Mouse (Mus musculus): ENCODE measurements at regions not wholly inside any gene's neighbourhood (a gene's known extent, or its start where the extent isn't known, plus 50 kb on each side); places are given as distances from the start of the nearest gene placed in this dataset.

DNA sequence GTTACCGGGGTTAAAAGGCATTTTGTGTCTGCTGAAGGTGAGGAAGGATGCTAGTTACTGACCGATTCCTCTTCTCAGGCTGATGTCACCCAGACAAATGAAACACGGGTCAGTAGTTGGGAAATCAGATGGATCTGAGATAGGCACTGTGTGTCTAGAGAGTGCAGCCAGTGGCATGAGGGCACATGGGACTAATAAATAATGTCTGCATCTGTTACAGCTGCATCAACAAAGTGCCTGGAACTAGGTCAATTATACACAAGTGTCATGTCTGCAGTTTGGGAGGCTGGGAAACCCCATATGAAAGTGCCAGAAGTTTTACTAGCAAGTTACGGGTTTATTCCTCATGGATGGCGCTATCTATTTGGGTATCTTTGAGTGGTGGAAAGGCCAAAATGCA is 68.8 kb downstream of the Cxcl12 start:
- H3K4me1 ChIP-seq, result no peaks in the 10 kb centered on the region

DNA sequence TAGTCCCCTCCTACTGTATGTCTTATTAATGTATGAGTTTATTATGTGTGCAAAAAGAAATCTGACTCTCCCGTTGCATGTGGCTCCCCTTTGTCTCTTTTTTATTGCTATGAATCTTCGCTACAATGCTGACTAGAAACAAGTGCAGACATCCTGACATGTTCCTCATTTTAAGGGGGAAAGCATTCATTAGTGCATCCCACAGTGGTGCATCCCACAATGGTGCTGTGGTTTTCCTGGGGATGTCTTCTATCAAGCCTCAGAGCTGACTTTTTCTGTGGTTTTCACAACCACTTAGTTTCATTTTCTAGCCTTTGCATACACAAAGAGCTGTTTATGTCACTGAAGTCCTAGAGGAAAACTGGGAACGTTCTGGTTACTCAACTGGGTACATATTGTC is 72.9 kb downstream of the Cxcl12 start:
- WGBS, result 83% methylated on average over 3 of the region's 3 CpGs
- H3K9me3 ChIP-seq, result no peaks in the 10 kb centered on the region
- DNase-seq (ENCODE audit: low spot score), result no peak
- H3K27me3 ChIP-seq (replicated peaks; ENCODE audit: low read depth, poor library complexity, severe bottlenecking), result no peaks in the 10 kb centered on the region
- no peak overlapping the region for H3K4me3 ChIP-seq
- no peak overlapping the region for H3K27ac ChIP-seq (replicated peaks)
- no peaks in the 10 kb centered on the region for H3K4me1 ChIP-seq
- H3K36me3 ChIP-seq (replicated peaks), result no peaks in the 10 kb centered on the region

More for the DNA sequence above, 68.8 kb downstream of the Cxcl12 start:
- no peak overlapping the region for H3K27ac ChIP-seq (replicated peaks)
- H3K4me3 ChIP-seq, result no peak overlapping the region
- H3K27me3 ChIP-seq (replicated peaks; ENCODE audit: low read depth, poor library complexity, severe bottlenecking), result no peaks in the 10 kb centered on the region
- no peaks in the 10 kb centered on the region for H3K36me3 ChIP-seq (replicated peaks)
- H3K9me3 ChIP-seq, result no peaks in the 10 kb centered on the region
- 80% methylated on average over 5 of the region's 5 CpGs for WGBS
- DNase-seq (ENCODE audit: low spot score), result no peak

DNA sequence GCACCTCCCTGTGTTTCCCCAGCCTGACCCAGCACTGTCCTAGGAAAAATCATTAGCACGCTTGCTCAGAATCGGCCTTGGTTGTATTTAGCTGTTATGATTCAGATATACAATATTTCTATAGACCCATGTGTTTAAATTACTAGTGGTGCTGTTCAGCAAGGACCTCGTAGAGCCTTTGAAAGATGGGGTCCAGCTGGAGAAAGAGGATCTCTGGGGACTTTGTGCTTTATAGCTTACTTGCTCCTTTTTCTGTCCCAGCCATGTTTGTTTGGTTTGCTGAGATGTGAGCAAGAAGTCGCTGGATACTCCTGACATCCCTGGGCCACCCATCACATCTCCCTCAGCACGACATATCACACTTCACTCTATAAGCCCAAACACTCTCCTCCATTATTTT is 77.1 kb downstream of the Cxcl12 start:
- Histone ChIP-seq H3K27me3 (replicated peaks; ENCODE audit: low read depth, poor library complexity, severe bottlenecking) (no peaks in the 10 kb centered on the region), H3K27ac (replicated peaks) (no peak overlapping the region), H3K36me3 (replicated peaks) (no peaks in the 10 kb centered on the region), H3K4me1 (peaks cover 23% of the 10 kb centered on the region), H3K9me3 (no peaks in the 10 kb centered on the region), H3K4me3 (no peak overlapping the region)
- DNase-seq (ENCODE audit: low spot score), result no peak
- WGBS, result 87% methylated on average over 5 of the region's 5 CpGs

DNA sequence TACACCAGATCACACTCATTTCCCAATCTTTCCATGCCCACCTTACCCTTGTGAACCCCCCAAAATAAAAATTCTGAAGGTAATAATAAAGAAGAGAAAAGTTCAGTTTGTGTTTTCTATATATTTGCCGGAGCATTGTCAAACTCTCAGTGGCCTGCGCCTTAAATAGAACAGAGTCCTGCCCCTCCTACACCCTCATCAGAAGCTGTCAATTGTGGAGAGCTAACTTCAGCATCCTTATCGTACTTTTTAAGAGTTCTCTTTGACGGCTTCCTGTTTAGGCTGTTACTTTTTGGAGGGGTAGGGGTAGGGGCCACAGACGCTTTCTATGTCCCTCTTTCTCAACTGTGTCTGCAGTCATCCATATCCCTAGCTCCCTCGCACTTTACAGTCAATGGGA is 77.5 kb downstream of the Cxcl12 start:
- Histone ChIP-seq H3K4me3 (no peak overlapping the region), H3K36me3 (replicated peaks) (no peaks in the 10 kb centered on the region), H3K27me3 (replicated peaks; ENCODE audit: low read depth, poor library complexity, severe bottlenecking) (no peaks in the 10 kb centered on the region), H3K9me3 (no peaks in the 10 kb centered on the region), H3K27ac (replicated peaks) (no peak overlapping the region), H3K4me1 (peaks cover 27% of the 10 kb centered on the region)
- WGBS, result 83% methylated on average over 6 of the region's 6 CpGs
- DNase-seq (ENCODE audit: low spot score), result no peak

DNA sequence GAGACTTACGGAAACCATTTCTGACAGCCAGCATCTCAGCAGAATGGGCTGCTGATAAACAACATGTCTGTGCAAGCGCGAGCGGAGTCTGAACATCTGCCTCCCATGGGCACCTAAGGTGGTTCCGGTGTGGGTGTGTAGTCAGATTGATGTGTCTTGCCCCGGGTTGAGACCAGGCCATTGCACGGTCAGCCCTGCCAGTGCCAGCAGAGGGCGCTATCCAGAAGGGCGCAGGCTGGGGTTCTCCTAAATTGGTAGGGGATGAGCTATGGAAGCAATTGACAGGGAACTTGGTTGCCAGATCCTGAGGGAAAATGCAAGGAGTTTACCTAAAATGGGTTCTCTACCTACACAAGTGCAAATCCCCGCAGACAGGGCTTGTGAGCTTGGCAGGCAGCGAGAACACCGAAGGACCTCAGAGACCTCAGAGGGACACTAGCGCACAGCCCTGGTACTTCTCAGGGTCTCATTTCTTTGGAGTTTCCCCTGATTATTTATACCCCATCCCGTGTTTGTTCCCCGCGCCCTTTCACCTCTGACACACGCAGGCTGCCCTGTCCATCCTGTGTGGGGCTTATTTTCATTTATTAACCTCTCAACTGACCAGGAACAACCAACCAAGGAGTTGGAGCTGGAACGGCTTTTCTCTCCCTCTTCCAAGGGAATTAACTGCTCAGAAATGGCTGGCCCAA is 81.0 kb downstream of the Cxcl12 start:
- Histone ChIP-seq H3K4me3 (no peak overlapping the region), H3K9me3 (no peaks in the 10 kb centered on the region), H3K4me1 (peaks cover 47% of the 10 kb centered on the region), H3K36me3 (replicated peaks) (no peaks in the 10 kb centered on the region), H3K27ac (replicated peaks) (no peak overlapping the region), H3K27me3 (replicated peaks; ENCODE audit: low read depth, poor library complexity, severe bottlenecking) (no peaks in the 10 kb centered on the region)
- 77% methylated on average over 18 of the region's 18 CpGs for WGBS
- DNase-seq (ENCODE audit: low spot score), result peak; percentile 58

DNA sequence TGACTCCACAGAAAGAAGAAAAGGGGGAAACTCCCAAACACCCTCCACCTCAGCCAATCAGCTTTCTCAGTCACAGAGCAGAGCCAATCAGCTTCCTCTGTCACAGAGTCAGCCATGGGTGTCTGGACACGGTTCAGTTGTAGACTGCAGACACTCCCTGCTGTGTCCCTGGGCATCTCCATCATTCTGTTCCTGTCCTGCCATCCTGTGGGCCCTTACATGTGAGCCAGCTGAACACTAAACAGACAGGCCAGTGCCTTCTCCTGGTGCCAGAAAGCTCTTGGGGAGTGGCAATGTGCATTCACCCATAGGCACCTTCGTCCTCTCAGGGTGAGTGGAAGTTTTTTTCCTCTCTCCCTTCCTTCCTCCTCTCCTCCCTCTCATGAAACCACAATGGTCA is 81.7 kb downstream of the Cxcl12 start:
- Histone ChIP-seq H3K4me3 (no peak overlapping the region), H3K27me3 (replicated peaks; ENCODE audit: low read depth, poor library complexity, severe bottlenecking) (no peaks in the 10 kb centered on the region), H3K36me3 (replicated peaks) (no peaks in the 10 kb centered on the region), H3K27ac (replicated peaks) (peak overlapping the region; percentile 41), H3K4me1 (peaks cover 51% of the 10 kb centered on the region), H3K9me3 (no peaks in the 10 kb centered on the region)
- 55% methylated on average over 2 of the region's 2 CpGs for WGBS
- DNase-seq (ENCODE audit: low spot score), result peak; percentile 30

DNA sequence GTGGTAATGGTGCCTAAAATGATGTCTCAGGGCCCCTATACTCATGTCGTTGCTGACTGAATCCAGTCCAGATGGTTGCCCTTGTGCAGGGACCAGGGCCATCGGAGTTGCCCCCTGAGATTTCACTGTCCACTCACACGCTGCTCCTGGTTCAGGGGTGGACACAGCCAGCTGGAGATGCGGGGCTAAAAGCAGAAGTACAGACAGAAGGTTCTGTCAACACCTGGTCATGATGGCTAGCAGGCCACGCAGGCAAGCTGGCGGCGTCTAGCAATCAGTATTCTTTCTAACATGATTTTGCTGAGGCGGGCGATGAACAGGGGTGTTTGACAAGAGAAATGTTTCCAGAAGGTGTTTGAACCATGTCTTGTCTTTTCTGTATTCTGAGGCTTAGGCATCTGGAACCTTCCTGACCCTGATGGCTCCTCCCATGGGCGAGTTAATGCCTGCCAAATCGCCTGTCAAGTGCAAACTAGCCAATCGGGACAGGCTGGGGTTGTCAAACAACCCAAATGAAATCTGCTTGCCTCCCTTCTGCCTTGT is 83.1 kb downstream of the Cxcl12 start:
- Histone ChIP-seq H3K9me3 (no peaks in the 10 kb centered on the region), H3K36me3 (replicated peaks) (no peaks in the 10 kb centered on the region), H3K27me3 (replicated peaks; ENCODE audit: low read depth, poor library complexity, severe bottlenecking) (no peaks in the 10 kb centered on the region), H3K4me1 (peaks cover 51% of the 10 kb centered on the region), H3K4me3 (no peak overlapping the region), H3K27ac (replicated peaks) (peak overlapping the region; percentile 25; the same call in 1 of the 2 replicates)
- 71% methylated on average over 12 of the region's 12 CpGs for WGBS
- DNase-seq (ENCODE audit: low spot score), result no peak

DNA sequence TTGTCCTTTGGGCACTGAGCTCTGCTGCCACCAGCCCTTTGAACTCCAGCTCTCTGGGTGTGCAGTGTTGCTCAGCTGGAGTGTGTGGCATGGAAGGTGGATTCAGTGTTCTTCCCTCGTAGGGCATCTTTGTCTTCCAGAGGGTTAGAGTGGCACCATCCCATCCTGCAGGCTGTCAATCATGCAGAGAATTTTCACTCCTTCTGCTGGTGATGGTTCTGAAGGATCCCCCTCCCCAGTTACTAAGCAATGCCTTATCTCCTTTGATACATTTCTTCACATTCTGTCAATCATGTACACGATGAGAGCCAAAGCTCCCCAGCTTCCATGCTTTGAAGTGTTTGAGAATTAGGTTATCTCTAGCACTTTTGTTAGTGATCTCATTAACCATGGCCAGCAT is 84.0 kb downstream of the Cxcl12 start:
- DNase-seq (ENCODE audit: low spot score), result no peak
- Histone ChIP-seq H3K36me3 (replicated peaks) (no peaks in the 10 kb centered on the region), H3K4me3 (no peak overlapping the region), H3K27me3 (replicated peaks; ENCODE audit: low read depth, poor library complexity, severe bottlenecking) (no peaks in the 10 kb centered on the region), H3K9me3 (no peaks in the 10 kb centered on the region), H3K4me1 (peaks cover 48% of the 10 kb centered on the region), H3K27ac (replicated peaks) (no peak overlapping the region)
- WGBS, result 75% methylated on average over 2 of the region's 2 CpGs

DNA sequence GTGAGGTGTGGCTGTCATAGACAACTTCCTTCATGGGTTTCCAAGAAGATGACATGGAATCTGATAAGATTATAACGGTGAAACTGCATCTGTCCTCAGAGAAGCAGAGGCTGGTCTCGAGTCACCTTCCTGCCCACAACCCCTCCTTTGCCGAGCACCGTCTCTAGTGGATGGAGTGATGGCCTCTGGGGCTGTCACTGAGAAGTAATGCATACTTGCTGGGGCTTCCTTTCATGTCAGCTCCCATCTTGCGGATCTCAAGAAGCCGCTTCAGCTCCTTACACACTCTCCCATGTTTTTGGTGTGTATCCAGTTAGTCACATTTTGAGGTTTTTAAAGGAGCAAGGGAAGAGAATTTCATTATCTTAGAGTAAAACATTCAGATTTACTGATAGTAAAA is 84.7 kb downstream of the Cxcl12 start:
- WGBS, result 79% methylated on average over 6 of the region's 6 CpGs
- H3K27ac ChIP-seq (replicated peaks), result no peak overlapping the region
- no peaks in the 10 kb centered on the region for H3K9me3 ChIP-seq
- H3K4me3 ChIP-seq, result no peak overlapping the region
- no peaks in the 10 kb centered on the region for H3K36me3 ChIP-seq (replicated peaks)
- DNase-seq (ENCODE audit: low spot score), result no peak
- peaks cover 43% of the 10 kb centered on the region for H3K4me1 ChIP-seq
- H3K27me3 ChIP-seq (replicated peaks; ENCODE audit: low read depth, poor library complexity, severe bottlenecking), result no peaks in the 10 kb centered on the region

DNA sequence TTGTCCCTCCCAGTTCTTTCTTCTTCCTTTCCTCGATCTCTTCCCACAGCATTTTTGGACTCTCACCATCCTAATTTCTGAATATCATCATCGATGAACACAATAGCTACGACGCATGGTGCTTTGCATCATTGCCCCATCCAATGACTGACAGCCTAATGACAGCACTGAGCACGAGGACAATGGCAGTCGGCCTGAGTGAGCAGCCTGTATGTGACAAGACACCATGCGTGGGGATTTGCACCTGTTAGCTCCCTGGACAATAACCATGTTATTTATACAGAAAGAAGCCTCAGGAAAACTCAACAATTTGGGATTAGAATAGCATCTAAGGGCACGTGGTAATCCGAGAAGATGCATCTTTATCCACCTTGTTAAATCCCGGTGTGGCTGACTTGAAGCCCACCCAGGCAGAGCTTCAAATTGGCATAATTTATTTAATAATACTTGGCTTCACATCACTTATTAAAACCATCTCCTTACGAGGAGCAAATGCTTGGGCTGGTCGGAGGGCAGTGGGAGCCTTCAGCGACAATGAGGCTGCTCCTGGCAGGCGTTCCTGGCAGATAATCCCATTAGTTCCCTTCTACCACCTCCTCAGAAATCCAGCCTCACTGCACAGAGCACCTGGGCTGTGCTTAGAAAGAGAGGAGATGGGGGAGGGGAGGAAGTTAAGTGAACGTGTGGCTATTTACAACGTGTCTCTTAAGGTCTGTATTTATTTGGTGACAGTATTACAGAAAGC is 85.4 kb downstream of the Cxcl12 start:
- Histone ChIP-seq H3K27ac (replicated peaks) (no peak overlapping the region), H3K4me1 (peaks cover 41% of the 10 kb centered on the region), H3K27me3 (replicated peaks; ENCODE audit: low read depth, poor library complexity, severe bottlenecking) (no peaks in the 10 kb centered on the region), H3K9me3 (no peaks in the 10 kb centered on the region), H3K36me3 (replicated peaks) (no peaks in the 10 kb centered on the region), H3K4me3 (no peak overlapping the region)
- 37% methylated on average over 16 of the region's 16 CpGs for WGBS
- no peak for DNase-seq (ENCODE audit: low spot score)

DNA sequence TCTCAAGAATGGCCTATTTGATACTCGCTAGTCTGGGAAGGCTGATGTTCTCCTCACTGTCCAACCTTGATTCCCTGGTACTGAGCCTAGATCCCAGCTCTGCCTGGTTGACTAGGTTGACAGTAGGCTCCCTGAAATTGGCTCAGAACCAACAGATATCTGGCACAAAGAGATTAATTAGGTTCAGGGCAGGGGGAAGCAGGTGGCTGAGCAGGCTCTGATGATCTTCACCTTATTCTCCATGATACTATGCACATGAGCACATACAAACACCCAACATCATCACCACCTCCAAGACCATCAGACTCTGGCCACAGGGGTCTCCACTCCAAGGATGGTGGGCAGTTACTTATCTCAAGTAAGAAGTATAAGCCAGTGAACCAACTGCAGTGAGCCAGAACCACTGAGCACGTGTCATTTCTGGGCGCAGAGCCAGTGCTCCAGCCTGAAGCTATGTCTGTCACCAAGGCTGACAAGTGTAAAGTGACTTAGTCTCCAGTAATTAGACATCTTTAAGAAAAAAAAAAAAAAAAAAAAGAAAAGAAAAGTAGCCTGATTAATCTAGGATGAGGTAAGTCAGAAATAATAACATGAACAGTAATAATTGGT is 86.4 kb downstream of the Cxcl12 start:
- Histone ChIP-seq H3K4me1 (peaks cover 34% of the 10 kb centered on the region), H3K36me3 (replicated peaks) (no peaks in the 10 kb centered on the region), H3K27ac (replicated peaks) (no peak overlapping the region), H3K27me3 (replicated peaks; ENCODE audit: low read depth, poor library complexity, severe bottlenecking) (no peaks in the 10 kb centered on the region), H3K9me3 (no peaks in the 10 kb centered on the region), H3K4me3 (no peak overlapping the region)
- WGBS, result 85% methylated on average over 3 of the region's 3 CpGs
- DNase-seq (ENCODE audit: low spot score), result no peak

DNA sequence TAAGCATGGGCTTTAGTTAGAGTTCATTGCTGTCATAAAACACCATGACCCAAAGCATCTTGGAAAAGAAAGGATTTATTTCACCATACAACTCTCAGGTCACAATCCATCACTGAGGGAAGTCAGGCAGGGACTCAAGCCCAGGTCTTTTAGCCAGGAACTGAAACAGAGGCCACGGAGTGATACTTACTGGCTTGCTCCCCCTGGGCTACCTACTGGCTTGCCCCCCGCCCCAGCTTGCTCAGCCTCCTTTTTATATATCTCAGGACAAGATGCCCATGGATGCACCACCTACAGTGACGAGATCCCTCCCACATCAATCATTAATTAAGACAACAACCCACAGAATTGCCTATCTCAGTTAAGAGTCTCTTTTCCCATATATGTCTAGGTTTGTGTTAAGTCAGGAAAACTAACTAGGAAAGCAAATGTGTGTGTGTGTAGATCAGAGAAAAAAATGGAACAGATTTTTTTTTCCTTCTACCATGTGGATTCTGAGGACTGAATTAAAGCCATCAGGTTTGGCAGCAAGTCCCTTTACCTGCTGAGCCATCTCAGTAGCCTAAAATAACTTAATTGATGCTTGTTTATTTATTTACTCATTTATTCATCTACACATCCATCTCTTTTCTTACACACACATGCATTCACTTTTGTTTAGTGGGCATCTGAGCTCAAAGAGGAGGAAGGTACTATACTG is 87.2 kb downstream of the Cxcl12 start:
- Histone ChIP-seq H3K9me3 (no peaks in the 10 kb centered on the region), H3K27ac (replicated peaks) (no peak overlapping the region), H3K4me1 (peaks cover 26% of the 10 kb centered on the region), H3K4me3 (no peak overlapping the region), H3K27me3 (replicated peaks; ENCODE audit: low read depth, poor library complexity, severe bottlenecking) (no peaks in the 10 kb centered on the region), H3K36me3 (replicated peaks) (no peaks in the 10 kb centered on the region)
- WGBS, result 74% methylated on average over 3 of the region's 3 CpGs
- no peak for DNase-seq (ENCODE audit: low spot score)

All from embryonic facial prominence, embryonic 10.5 days (tissue).